Mouse (Mus musculus) spleen, adult 18-20 months (tissue): ENCODE results near the gene Prokr1.
"Not testable (repeated sequence)": the region's sequence is repeated elsewhere in the genome, so short reads cannot be mapped to it uniquely, and the experiment has no call there.

Source experiments
- DNase-seq, 2 experiments: peaks; one replicate each; pipeline ENCODE4 v3.0.0; 2022; ENCODE audit warnings: mixed read lengths in 2 of 2

The Prokr1 gene

DNA sequence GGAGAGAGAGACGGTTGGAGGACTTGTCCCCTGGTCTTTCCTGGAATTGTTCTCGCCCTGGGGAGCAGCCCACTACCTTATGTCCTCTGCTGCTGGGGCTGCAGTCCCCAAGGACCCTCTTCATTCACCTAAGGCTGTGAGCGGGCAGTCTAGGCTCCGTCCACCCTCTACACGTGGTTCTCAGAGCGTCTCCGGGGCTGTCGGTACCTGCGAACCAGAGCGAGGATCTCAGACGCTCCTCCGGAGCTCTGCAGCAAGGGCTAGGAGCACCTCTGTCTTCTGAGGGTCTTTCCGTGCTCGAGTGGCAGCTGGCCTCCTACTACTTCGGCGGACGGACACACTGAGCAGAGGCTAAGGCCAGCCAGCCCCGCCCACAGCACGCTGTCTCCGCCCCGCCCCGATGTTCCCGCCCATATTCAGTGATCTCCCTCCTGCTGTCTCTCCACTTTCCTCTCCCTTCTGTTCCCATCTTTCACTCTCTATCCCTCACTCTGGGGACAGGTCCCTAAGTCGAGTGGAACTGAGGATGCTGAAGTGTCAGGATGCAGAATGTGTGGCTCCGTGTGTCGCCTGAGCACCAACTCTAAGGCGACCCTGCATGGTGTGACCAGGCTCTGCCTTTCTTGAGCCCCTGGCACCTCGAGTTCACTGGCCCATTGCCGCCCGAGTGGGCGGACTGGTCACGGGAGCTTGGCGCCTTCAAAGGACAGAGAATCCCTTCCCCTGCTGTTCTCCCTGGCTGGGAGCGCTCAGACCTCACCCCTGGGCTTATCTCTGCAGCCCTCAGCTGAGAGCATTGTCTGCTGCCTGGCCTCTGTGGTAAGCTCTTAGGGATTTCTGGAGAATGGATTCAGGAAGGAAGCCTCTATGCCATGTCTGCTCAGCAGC lies at the start of gene Prokr1:
Gene Prokr1 (minus strand): TSS at position 350 of the 888 bp plus-strand sequence.
- DNase-seq: peak in 1 of 2 experiments; percentile 60

DNA sequence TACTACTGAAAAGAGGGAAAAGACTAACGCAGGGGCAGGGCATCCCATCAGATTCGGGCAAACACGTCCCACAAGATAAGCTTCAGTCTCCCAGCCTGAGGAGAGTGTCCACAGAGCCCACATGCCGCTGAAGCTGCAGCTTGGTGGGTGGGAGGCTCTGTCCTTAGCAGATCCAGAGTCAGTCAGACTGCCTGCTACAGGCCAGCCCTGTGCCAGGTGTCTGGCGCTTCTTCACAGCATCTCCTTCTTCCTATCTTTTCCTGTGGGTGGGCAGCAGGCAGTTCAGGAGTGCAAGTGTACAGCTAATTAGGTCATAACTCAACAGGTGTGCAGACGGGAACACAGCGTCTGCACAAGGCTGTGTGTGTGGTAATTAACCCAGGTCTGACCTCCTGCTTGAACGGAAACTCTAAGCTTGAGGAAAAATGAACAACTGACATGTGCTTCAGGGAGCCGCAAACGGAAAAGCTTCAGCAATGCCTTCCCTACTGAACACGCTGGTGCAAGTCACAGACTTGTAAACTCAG lies 47.7 kb upstream of the Prokr1 start:
- no peak for DNase-seq

DNA sequence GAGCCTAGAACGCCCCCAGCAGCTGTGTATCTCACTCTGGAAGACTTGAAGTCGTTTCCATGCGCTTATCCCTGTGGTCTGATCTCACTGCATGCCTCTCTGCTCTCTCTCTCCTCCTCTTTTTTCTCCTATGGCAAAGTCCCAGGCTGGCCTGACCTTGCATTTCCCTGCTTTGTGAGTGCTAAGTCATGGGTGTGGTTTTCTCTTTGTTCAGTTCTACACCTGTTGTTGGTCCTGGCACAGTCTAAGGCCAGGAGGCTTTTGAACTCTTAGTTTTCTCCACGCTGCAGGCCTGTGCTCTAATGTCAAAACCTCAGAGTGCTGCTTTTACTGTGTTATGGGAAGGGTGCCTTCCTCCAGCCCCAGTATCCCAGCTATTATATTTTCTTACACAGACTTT lies 41.6 kb upstream of the Prokr1 start:
- DNase-seq: no peak

DNA sequence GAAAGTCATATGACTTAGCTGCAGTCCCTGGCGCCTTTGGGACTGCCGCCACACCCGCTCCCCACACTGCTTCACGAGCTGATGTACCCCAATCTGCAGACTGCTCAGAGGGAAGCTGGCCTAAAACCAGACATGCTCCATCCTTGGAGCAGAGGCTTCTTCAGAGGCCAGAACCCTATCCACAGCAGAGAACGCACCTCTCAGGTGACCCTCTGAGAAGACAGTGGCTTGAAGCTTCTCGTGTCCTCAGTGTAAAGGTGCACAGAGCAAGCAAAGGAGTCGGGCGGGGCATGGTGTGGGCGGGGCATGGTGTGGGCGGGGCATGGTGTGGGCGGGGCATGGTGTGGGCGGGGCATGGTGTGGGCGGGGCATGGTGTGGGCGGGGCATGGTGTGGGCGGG lies 38.4 kb upstream of the Prokr1 start:
- DNase-seq: not testable (repeated sequence)

DNA sequence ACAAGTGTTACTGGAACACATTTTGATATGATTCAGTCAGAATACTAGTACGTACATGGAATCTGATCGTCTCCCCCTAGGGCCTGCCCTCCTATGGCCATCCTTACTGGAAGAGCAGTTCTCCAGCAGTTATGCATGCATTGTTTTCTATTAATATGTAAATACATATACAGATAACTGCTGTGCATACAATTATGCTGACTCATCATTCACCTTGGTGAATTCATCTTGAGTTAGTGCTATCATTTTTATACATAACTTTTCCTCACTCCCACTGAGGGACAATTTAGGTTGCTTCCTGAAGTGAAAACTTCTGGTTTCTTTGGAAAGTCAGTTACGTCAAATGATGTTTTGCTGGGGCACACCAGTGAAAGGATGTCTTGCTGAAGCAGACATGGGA lies 32.6 kb upstream of the Prokr1 start:
- DNase-seq: no peak

DNA sequence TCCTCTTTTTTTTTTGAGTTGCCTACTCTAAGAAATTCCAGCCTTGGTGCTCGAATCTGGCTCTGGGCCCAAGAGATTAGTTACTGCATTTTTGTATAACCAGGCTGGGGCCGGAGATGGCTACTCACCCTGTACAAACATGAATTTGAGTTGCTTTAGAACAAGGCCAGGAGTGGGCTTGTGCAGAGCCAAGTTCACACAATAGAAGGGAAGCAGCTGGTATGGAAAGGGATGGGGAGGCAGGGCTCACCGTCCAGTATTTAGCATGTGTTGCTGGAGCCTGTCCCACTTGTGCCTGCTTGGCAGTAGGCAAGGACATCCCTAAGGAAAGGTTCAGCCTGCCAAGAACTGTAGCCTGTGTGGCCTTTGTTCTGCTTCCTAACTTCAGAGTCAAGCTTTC lies 30.7 kb upstream of the Prokr1 start:
- no peak for DNase-seq

DNA sequence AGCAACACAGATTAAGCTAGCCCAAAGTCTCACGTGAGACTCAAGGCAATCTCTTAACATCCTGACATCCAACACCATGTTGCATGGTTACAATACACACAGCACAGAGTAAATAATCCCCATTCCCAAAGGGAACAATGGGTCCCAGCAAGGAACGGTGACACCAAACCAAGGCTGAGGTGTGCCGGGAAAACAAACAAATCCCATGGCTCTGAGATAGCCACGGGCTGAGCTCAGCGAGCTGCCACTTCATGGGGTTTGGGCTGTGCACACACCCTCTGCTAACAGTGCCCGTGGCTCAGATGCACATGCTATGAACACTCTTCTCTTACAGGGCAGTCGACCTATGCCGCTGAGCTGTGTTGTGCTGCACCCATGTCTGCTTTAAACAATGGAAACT lies 27.5 kb upstream of the Prokr1 start:
- no peak for DNase-seq

DNA sequence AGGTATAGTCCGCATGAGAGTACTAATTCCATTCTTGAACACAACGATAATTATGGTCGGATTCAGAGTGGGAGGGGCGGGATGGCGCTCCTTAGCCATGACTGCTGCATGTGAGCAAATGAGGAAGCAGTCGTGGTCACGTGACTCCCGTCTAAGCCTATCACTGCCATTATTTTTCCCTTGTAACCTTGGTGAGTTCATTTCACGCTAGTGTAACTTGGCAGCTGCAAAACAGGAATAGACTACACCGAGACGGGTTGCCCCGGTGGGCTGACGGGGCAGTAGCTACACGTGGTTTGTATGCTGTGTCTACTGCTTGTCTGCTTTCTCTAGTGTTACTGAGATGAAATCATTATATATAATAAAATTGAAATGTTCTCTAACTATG lies 25.1 kb upstream of the Prokr1 start:
- no peak for DNase-seq

DNA sequence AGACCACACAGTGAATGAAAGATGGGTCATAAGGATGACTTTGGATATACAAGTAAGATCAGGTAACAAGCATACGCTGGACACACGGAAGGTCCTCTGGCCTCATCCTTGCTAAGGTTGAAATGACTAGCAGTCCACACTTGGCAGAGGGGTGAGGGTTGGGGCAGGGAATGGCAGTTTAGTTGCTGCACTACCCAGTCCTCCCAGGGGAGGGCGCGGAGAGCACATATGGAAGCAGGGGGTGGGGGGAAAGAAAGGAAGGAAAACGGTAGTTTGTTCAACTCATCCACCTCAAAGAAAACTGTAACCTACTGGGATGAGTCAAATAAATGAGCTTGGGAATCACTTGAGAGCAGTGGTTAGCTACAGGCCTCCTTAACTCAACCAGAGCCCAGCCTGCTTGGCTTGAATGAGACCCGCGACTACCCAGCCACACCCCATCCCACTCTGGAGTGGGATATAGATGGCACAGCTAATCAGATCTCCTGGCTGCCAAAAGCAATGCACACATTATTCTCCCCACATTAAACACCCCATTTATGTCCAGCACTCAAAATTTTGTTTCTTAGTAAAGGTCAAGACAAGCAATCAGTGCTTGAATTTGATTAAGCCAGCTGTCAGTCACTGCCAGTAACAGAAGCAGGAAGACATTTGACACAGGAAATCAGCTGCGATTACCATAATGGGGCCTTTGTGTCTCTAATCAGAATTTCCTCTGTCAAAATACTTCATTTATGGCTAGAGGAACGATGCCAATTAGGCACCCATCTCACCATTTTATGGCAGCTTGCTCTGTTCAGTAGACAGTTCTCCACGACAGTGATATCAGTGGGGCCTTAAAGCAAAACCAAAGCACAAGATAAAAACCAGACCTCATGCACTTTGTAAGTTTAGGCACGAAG lies 24.5 kb upstream of the Prokr1 start:
- DNase-seq: peak in 1 of 2 experiments; percentile 41

DNA sequence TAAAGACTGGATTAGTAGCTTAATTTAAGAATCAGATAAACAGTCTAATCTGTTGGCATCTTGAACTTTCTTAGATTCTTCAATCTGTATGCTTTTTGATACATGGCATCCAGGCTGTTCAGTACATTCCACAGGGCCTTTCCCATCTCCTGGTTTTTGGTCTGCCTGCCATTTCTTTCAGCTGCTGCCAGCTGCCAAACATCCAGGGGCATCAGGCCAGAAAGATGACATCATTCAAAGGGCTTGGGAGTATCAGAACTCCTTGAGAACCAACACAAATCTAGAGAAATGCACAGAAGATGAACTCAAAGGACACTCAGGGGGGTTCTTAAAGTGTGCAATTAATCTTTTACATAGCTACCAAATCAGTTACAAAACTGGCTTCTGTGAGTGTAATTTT lies 9.3 kb upstream of the Prokr1 start:
- DNase-seq: no peak

DNA sequence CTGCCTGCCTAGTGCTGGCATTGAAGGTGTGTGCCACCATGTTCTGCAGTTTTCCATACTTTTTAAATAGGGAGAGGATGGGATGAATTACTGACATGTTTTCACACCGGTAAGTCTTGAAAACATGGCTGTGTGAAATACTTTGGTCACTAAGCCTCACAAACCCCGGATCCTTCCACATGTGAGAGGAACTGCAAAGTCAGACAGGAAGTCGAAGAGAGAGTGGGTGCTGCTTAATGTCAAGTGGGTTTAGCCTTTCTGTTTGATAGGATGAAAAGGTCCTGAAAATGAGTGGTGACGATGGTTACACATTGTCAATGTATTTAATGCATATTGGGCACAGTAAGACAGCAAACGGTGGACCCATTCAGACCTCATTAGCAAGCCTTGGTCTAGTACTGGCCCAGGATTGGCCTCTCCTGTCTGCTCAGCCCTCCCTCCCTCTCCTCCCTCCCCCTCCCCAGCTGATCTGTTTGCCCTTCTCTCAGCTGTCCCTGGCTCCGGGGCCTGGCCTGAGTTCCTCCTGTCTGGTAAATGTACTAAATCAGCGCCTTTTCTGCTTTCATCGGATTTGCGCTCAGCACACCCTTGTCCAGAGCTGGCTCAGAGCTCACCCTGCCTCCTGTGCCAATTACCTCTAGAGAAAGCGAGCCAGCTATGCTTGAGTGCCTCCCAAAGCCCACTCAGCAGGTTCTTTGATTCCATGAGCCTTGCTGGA lies 6.7 kb upstream of the Prokr1 start:
- DNase-seq: no peak

DNA sequence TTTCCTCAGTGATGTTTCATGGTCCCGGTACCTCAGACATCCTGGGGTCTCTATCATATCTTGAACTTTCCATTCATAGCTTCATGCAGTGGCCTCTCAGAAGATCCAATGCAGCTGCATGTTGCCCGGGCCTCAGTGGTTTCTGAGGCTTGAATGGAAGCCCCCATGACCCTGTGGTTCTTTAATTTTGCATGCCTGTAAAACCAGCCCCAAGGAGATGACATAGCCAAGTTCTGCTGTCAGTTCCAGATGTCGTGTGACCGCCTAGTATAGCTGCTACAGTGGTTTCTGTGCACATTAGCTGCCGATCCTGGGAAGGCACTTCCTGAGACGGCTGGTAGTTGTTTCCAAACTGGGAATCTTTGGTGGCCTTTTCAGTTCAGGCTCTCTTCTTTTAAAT lies 3.6 kb upstream of the Prokr1 start:
- no peak for DNase-seq

DNA sequence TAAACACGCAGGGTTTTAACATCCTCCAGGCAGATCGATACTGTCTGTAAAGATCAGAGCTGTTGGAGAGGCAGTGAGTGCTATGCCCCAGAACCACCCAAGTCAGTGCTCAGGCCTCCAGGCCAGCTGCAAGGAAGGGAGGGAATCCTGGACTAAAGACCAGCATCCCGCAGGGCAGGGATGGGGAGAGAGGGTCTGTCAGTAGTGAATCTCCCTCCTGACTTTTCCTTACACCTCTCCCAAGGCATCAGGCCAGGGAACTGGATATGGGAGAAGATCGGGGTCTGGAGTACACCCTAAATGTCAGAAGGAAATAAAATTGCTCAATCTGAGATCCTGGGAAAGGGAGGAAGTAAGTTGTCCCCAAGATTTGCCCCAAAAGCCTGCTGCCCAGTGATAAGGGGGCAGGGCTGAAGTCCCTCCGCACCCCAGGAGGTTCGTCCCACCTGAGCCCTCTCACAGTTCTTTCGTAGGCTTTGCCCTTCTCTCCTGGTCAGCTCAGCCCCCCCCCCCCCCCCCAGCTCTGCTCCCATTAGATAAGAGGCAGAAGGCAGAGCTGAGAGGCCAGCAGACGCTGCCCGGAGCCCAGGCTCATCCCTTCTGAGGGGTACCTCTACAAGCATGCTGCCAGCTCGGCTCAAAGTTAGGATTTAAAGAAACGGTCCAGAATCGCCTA lies 687 bp downstream of the Prokr1 start:
- no peak for DNase-seq

DNA sequence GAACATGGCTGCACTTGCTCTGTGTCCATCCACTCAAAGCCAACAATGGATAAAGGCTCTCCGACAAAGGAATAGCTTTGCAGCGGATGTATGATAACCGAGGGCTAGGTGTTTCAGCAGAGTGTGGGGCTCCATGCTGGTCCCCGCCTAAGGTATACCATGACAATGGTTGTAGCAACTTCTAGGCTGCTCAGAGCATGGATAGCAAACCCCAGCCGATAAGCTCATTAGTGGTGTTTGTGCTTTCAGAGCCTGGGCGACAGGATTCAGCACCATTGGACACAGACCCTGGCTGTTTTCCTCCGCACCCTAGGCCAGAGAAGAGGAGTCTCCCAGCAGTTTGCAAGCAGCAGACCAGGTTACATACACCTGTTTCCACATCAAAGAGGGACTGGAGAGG lies 6.6 kb downstream of the Prokr1 start:
- DNase-seq: no peak

DNA sequence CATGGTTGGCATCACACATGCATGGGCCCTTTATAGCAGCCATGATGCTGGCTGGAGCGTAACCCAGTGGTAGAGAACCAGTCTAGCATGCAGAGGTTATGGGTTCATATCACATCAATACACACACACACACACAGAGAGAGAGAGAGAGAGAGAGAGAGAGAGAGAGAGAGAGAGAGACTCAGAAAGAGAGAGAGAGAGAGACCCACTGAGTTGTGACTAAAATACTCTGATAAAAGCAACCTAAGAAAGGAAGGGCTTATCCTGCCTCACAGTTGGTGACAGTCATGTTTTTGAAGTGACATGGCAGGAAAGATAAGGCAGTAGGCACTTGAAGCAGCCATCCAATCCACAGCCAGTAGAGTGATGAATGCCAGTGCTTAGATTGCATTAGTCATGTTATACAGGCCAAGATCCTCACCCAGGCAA lies 7.3 kb downstream of the Prokr1 start:
- DNase-seq: no peak

DNA sequence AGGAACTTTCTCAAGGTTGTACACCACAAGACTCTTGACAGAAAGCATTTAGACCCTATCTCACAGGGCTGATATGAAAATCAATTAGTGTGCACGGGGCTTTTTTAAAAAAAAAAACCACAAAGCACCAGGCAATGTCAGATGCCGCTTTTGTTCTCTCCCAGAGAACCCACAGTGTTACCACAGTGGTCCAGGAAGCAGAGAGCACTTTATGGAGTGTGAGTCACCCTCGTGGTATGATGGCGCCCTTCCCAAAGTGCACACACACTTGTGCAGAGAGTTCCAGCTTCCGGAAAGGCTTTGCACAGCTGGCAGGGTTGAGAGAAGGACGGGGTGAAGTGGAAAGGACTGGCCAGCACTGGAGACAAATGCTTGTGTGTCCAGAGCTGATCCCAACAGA lies 8.1 kb downstream of the Prokr1 start:
- DNase-seq: no peak

DNA sequence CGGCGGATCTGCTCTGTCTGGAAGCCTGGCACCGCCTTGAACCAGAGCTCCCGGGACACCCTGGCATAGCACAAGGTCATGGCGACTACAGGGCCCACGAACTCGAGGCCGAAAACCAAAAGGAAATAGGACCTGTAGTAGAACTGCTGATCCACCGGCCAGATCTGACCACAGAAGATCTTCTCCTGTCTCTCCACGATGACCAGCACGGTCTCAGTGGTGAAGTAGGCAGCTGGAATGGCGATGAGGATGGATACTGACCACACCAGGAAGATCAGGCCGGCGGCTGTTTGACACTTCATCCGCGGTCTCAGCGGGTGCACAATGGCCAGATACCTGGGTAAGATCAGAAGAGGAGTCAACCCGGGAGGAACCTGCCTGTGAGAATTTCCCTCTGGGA lies 9.0 kb downstream of the Prokr1 start:
- no peak for DNase-seq

DNA sequence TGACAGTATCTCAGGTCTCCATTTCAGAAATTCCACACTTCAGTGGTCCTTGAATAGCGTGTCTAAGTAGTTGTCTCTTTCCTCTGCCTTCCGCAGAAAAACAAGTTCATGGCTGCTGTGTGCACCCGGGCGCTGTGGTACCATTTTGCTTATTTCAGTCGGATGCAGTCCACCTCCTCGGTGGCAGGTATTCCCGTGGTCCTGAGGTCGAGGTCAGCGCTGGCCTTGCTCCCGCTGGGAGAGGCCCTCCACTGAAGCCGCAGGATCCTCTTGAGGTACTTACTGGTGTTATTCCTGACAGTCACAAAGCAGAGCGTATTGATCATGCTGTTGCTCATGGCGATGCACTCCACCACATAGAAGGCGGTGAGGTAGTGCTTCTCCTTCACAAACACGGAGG lies 9.5 kb downstream of the Prokr1 start:
- no peak for DNase-seq

DNA sequence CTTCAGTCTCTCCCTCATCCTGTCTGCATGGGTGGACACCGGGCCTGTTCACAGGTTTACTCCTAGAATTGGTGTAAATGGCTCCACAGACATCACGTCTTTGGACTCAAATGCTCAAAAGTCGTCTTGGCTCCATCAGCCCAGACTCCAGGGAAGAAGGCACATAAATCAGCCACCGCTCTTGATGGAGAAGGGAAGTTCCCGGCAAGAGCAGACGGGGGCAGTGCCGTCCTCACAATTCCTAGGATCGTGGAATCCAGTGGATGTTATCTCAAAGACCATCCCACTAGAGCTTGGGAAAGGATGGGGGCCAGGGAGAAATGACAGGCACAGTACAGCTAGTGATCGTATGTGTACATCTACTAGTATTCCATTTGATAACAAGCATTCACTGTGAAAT lies 12.3 kb downstream of the Prokr1 start:
- no peak for DNase-seq

DNA sequence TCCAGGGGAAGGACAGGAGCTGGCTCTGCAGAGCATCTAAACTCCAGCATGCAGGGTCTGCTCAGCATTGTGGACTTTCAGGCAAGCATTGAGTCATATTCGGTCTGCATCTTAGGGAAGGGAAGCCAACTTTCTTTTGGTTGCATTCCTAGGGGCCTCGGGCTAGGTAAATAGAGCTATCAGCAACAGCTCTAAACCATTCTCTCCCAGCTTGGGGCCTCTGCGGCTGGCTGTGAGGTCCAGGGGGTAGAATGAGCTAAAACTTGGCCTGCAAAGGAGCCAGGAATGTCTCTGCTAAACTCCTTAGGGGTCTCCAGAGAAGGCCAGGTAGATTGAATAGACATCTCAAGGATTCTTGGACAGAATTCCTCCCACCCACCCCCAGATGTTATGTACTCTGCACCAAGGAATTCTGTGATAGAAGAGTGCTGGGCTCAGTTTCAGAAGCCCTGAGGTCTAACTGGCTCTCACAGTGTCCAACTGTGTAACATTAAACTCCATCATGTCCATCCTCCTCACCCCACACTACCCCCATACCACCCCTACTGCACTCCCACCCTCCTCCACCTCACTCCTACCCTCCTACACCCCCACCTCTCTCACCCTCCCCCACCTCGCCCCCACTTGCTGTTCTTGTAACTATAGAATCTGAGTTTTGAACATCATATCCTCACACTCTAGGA lies 13.8 kb downstream of the Prokr1 start:
- no peak for DNase-seq

DNA sequence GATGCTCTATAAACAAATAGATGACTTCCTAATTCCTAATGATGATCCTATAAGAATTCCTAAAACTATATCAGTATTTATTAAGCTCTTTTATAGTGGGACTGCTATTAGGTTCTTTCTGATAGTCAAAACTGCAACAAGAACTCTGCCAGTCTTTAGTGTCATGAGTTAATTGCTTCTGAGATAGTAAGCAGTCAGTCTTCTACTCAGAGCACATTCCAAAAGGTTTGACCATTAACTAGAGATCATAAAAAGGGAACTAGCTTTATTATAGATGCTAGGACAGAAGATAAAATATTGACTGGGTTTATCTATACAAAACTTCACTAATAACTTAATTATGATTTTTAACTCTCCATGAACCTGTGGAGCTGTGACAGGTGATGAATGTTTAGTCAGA lies 18.7 kb downstream of the Prokr1 start:
- not testable (repeated sequence) for DNase-seq
